Mouse (Mus musculus) embryo, embryonic 11 days (tissue): ENCODE measurements around the gene Olfr675.
"Not testable (repeated sequence)": the region's sequence is repeated elsewhere in the genome, so short reads cannot be mapped to it uniquely, and the experiment has no call there.

ENCODE experiments used
- DNase-seq: peaks from one replicate; pipeline ENCODE4 v3.0.0-alpha.2; 2015

Gene Olfr675

DNA sequence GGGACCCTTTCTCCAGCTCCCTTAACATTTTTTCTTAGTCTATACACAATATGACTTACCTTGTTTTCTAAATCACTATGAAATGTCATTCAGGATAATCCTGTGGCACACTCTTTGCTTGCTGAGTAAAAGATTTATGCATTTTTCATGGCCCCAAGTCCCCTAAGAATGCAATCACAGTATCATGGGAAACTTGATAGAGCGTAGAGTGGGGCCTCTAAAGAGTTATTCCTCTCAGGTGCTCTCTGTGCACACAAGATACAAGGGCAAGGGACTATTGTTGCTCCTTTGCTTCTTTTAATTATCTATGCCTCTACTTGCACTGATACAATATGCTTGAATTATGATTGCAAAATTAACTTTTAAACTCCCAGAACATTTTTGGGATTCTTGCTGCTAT lies at the start of gene Olfr675:
TSS of gene Olfr675 (minus strand) at position 101 of the 400 bp plus-strand sequence.
- no peak for DNase-seq

DNA sequence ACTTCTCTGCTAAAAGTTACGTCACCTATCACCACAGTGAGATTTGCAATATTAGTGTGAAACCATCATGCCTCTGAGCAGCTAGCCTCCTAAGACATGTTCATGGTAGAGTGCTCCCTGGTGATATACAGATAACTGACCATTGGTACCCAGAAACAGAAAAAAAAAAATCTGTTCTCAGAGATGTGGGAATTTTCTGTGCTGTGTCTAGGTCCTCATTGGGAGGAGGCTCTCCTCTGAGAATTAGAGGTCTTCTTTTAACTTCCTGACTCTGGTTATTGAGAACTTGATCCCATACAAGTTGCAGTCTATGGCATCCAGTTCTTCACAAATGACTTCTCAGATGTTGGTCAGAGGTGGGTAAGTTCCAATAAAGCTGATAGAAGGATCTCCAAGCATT lies 35.9 kb upstream of the Olfr675 start, which contains the start of gene Olfr678:
TSS of gene Olfr678 (plus strand) at position 301 of the 400 bp plus-strand sequence.
- no peak for DNase-seq

GRCm38 (mm10) chr7:105058951-105059350 lies 30.7 kb upstream of the Olfr675 start:
- DNase-seq = peak; percentile 0

GRCm38 (mm10) chr7:105033836-105034235 lies 5.6 kb upstream of the Olfr675 start:
- DNase-seq = peak; percentile 2

DNA sequence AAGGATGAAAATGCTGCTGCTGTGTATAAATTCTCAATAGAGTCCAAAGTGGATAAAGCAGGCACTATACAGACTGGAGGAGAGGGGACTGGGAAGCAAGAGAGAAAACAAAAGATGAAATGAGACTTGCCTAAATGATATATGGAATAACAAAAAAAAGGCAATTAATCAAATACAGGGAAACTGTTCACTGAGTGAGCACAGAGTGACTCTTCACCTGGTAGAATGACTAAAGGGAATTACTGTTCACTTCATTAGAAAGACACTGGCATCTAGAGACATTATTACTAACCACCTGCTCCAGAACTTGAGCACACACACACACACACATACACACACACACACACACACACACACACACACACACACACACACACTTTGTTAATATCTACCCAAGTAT lies 4.1 kb upstream of the Olfr675 start, which contains the start of gene Olfr676:
TSS of gene Olfr676 (plus strand) at position 301 of the 400 bp plus-strand sequence.
- DNase-seq = no peak

- DNase-seq = peak; percentile 2
Measured at GRCm38 (mm10) chr7:105022530-105022929, 5.7 kb downstream of the Olfr675 start.

GRCm38 (mm10) chr7:105001929-105002328 lies 26.3 kb downstream of the Olfr675 start, which contains the start of gene Olfr672:
Gene Olfr672 (minus strand): TSS chr7:105002029.
- DNase-seq = no peak

- DNase-seq = no peak
Measured at GRCm38 (mm10) chr7:104979026-104979425, 49.2 kb downstream of the Olfr675 start, which contains the start of gene Olfr671. Gene Olfr671 (minus strand): TSS chr7:104979126.

- DNase-seq = not testable (repeated sequence)
Measured at GRCm38 (mm10) chr7:104972507-104972906, 55.8 kb downstream of the Olfr675 start.
